Mouse (Mus musculus) erythroblast, embryonic 14.5 days (primary cell): ENCODE results near the gene Cops7b. TPM values are rescaled to one million over a fixed set of nuclear protein-coding genes. Genes with fewer than 3 reads are reported as not detected.

Experiments
- H3K27me3 ChIP-seq: 2 replicates; pipeline ENCODE4 v1.6.1; 2012; ENCODE audit warnings: inconsistent platforms; ENCODE audit not compliant: control insufficient read depth
- H3K36me3 ChIP-seq: 2 replicates; pipeline ENCODE4 v1.6.1; 2012; ENCODE audit warnings: mild to moderate bottlenecking, inconsistent platforms; ENCODE audit not compliant: control insufficient read depth
- H3K4me1 ChIP-seq: 2 replicates; pipeline ENCODE4 v1.6.1; 2012; ENCODE audit warnings: inconsistent platforms; ENCODE audit not compliant: control insufficient read depth
- H3K4me3 ChIP-seq: replicated peaks from 2 replicates; pipeline ENCODE3; 2012; ENCODE audit warnings: moderate library complexity, mild to moderate bottlenecking, inconsistent platforms
- H3K9me3 ChIP-seq: 2 replicates; pipeline ENCODE4 v1.6.1; 2012; ENCODE audit warnings: low read length, inconsistent platforms, mixed read lengths; ENCODE audit not compliant: control insufficient read depth
- GATA1 ChIP-seq: IDR thresholded peaks from 2 replicates; pipeline ENCODE4 v1.6.1; 2012; ENCODE audit warnings: low read length, inconsistent platforms, mixed read lengths
- TAL1 ChIP-seq: IDR thresholded peaks from 3 replicates; pipeline ENCODE4 v1.6.1; 2012; ENCODE audit warnings: low read length, inconsistent platforms, mixed read lengths
- polyA plus RNA-seq: library from polyadenylated mRNA; stranded (reverse); fragments of >175 nt; gene quantifications from 2 replicates; pipeline ENCODE4 v1.2.3, GENCODE M21; 2012

The Cops7b gene
- polyA plus RNA-seq, 1 experiment, result 2.0 TPM

DNA sequence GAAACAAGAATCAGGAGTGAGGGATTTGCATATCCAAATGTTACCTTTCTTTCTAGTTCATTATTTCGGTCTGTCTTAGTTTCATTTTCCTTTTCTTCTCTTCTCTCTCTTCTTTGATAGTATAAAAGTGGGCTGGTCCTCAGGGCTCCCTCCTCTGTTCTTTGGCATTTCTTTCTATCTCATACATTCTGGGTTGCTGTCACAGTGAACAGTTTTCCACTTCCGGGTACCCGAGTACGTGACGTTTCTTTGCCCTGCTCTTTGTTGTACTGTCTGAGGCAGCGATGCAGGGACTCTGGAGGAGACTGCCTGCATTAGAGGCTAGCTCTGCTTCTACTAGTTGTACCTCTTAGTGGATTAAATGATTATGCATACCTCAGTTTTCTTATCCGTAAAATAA lies 11.8 kb downstream of the Cops7b start:
- H3K9me3 ChIP-seq, result no peaks in the 10 kb centered on the region
- TF ChIP-seq GATA1, result no peak
- no peak for TF ChIP-seq TAL1
- H3K36me3 ChIP-seq, result peaks cover 93% of the 10 kb centered on the region
- no peak overlapping the region for H3K4me3 ChIP-seq
- H3K27me3 ChIP-seq, result no peaks in the 10 kb centered on the region
- H3K4me1 ChIP-seq, result no peaks in the 10 kb centered on the region

DNA sequence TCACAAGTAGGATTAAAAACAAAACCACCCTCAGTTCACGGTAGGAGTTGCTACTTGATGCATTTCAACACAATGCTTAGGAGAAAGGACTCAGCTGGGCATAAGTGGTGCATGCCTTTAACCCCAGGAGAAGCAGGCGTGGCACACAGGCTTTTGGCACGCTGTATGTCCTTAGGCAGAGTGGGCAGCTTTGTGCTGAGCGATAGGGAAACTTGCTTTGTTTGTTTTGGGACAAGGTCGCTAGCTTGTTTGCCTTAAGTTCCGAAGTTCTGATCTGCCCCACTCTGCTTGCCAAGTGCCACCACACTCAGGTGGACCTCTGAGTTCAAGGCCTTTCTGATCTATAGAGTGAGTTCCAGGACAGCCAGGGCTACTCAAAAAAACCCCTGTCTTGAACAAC lies 12.6 kb downstream of the Cops7b start:
- no peaks in the 10 kb centered on the region for H3K4me1 ChIP-seq

DNA sequence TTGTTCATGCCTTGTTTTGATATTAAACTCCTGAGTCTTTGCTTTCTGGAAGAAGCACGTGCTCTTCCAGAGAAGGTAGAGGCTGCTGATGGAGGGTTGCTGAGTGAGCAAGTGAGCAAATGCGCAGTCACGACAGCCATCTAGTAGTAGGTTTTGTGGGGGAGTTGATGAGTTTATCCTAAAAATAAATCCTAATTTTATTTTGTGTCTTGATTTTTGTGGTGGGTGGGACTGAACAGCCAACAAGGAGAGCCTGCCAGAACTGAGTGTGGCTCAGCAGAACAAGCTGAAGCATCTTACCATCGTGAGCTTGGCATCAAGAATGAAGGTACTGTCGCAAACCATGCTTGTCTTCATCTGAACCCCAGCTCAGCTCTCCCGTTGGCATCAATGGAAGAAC lies 13.8 kb downstream of the Cops7b start:
- TF ChIP-seq TAL1, result no peak
- no peak for TF ChIP-seq GATA1
- Histone ChIP-seq H3K4me1 (no peaks in the 10 kb centered on the region), H3K27me3 (no peaks in the 10 kb centered on the region), H3K36me3 (peaks cover 94% of the 10 kb centered on the region), H3K9me3 (no peaks in the 10 kb centered on the region), H3K4me3 (no peak overlapping the region)

More for the DNA sequence above, 12.6 kb downstream of the Cops7b start:
- H3K4me3 ChIP-seq, result no peak overlapping the region
- no peak for TF ChIP-seq GATA1
- H3K36me3 ChIP-seq, result peaks cover 93% of the 10 kb centered on the region
- H3K27me3 ChIP-seq, result no peaks in the 10 kb centered on the region
- no peaks in the 10 kb centered on the region for H3K9me3 ChIP-seq

DNA sequence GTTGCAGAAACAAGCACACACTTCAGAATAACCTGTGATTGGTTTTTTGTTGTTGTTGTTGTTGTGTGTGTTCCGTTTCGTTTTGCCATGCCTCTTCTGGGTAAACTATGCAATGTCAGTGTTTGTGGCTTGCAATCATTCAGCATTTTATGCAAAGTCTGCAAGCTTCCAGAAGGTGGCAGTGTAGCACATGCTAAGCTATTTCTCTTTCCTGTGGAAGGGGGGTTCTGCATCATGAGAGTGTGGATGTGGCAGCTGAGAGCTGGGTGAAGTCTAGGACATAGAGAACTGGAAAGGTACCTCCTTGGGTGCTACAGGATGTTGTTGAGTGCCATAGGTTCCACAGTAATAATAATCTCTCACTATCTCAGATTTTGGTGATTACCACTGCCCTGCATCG lies 15.8 kb downstream of the Cops7b start:
- Histone ChIP-seq H3K36me3 (peaks cover 95% of the 10 kb centered on the region), H3K27me3 (no peaks in the 10 kb centered on the region), H3K4me3 (no peak overlapping the region), H3K9me3 (no peaks in the 10 kb centered on the region), H3K4me1 (no peaks in the 10 kb centered on the region)
- TF ChIP-seq TAL1 (no peak), GATA1 (no peak)

DNA sequence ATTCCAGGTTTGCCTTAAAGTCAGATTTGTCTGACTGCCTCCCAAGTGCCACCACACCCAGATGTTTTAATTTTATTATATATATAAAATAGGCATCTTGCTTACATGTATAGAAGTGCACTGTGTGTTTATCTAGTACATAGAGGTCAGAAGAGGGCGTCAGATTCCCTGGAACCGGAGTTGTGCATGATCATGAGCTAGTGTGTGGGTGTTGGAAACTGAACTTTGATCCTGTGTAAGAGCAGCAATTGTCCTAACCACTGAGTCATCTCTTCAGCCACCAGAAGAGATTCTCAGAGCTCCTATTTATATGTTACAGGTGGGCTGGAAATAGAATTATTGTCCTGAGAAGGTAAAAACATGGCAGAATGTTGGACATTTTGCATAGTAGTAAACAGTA lies 17.4 kb downstream of the Cops7b start:
- Histone ChIP-seq H3K4me1 (no peaks in the 10 kb centered on the region), H3K9me3 (no peaks in the 10 kb centered on the region), H3K27me3 (no peaks in the 10 kb centered on the region), H3K36me3 (peaks cover 92% of the 10 kb centered on the region), H3K4me3 (no peak overlapping the region)
- TF ChIP-seq TAL1, result no peak

DNA sequence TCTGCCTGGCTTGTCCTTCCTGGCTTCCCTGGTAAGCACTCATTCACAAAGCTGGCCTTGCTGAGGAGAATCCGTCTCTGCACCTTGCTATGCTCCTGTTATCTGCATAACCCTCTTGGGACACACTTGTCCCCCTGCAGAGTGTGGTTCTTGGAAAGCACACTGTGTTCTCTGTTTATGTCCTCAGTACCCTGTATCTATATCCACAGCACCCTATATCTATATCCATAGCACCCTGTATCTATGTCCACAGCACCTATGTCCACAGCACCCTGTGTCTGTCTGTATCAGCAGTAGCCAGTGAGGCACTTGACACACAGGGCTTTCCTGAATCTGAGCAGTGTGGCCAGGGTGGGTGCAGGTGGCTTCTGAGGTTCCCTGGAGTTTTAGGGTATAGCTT lies 28.2 kb downstream of the Cops7b start:
- TF ChIP-seq TAL1 (no peak), GATA1 (no peak)
- Histone ChIP-seq H3K4me1 (no peaks in the 10 kb centered on the region; the same call in 1 of the 2 replicates), H3K9me3 (no peaks in the 10 kb centered on the region), H3K4me3 (no peak overlapping the region), H3K36me3 (peaks cover 20% of the 10 kb centered on the region), H3K27me3 (no peaks in the 10 kb centered on the region)

DNA sequence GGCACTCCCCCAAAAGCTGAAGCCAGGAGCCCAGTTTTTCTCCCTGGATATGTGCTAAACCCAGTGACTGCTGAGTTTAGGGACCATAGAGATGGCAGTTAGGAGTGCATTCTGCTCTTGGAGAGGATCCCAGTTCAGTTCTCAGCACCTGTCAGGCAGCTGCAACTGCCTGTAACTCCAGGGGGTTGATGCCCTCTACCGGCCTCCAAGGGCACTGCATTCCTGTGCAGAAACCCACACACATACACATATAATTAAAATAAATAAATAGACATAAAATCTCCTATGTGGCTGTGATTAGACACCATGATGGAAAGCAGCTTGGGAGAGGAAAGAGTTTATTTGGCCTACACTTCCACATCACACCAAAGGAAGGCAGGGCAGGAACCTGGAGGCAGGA lies 29.4 kb downstream of the Cops7b start:
- Histone ChIP-seq H3K36me3 (peaks cover 13% of the 10 kb centered on the region), H3K4me1 (no peaks in the 10 kb centered on the region; the same call in 1 of the 2 replicates), H3K27me3 (no peaks in the 10 kb centered on the region), H3K4me3 (no peak overlapping the region), H3K9me3 (no peaks in the 10 kb centered on the region)
- TF ChIP-seq TAL1 (no peak), GATA1 (no peak)

DNA sequence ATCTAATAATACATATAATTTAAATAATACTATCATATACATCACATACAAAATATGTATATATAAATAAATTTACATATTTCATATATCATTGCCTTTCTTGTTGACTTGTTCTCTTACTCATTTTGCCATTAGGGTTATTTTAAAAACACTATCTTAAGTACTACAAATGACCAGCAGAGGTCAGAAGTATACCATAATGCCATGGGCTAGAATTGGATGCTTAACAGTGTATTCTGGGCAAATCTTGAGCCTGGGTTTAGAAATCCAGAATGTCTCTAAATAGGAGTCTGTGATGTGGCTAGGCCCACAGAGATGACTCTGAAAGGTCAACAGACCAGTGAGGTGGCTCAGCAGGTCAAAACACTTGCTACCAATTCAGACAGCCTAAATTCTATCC lies 31.6 kb downstream of the Cops7b start:
- Histone ChIP-seq H3K36me3 (no peaks in the 10 kb centered on the region; the same call in 1 of the 2 replicates), H3K9me3 (no peaks in the 10 kb centered on the region), H3K27me3 (no peaks in the 10 kb centered on the region), H3K4me1 (no peaks in the 10 kb centered on the region; the same call in 1 of the 2 replicates), H3K4me3 (no peak overlapping the region)
- no peak for TF ChIP-seq TAL1
- TF ChIP-seq GATA1, result no peak

DNA sequence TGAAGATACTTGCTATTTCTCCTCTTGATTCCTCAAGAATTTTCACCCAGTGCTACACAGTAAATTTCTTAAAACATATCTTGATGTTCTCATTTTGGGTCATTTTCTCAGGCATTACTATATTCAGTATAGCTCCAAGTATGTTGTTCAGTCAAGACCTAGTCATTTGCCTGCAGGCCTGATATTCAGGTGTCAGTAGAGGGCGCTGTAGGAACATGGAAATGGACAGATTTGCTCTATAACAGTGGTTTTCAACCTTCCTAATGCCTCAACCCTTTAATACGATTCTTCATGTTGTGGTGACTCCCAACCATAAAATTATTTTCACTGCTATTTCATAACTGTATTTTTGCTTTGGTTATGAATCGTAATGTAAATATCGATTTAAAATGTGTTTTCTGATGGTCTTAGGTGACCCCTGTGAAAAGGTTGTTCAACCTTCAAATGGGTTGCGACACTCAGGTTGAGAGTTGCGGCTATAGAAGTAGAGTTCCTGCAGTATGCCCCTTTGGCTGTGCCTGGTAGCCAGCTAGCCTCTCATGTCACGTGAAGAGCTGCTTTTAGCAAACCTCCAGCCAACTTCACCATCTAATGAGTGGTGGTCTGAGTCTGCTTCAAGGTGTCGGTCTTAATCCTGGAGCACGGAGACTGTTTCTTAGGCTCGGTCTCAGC lies 35.9 kb downstream of the Cops7b start:
- no peaks in the 10 kb centered on the region for H3K27me3 ChIP-seq

DNA sequence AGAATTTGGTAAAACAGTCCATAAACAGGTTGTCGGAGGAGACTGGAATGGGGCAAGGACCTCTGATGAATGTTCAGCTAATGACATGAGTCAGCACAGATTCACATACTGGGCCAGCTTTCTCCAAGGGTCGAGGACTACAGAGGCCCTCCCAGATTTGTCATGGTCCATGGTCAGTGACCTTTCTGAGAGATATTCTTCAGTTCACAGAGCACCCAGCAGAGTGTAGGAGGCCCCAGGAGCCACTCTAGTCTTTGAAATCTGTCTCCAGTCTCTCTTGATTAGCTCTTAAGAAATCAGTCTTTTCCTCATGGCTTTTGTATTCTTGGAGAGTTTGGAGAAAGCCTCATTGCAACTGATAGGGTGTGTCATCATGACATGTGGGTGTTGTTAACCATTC lies 39.6 kb downstream of the Cops7b start:
- Histone ChIP-seq H3K27me3 (no peaks in the 10 kb centered on the region), H3K4me1 (no peaks in the 10 kb centered on the region), H3K36me3 (no peaks in the 10 kb centered on the region), H3K9me3 (no peaks in the 10 kb centered on the region), H3K4me3 (no peak overlapping the region)
- TF ChIP-seq GATA1, result no peak
- TF ChIP-seq TAL1, result no peak

More for the DNA sequence above, 35.9 kb downstream of the Cops7b start:
- Histone ChIP-seq H3K9me3 (no peaks in the 10 kb centered on the region), H3K36me3 (no peaks in the 10 kb centered on the region), H3K4me1 (no peaks in the 10 kb centered on the region), H3K4me3 (no peak overlapping the region)
- TF ChIP-seq GATA1, result no peak
- TF ChIP-seq TAL1, result no peak
